Mouse (Mus musculus): ENCODE data around the gene Svop. TPM values are rescaled to one million over a fixed set of nuclear protein-coding genes. Genes with fewer than 3 reads are reported as not detected.

Svop gene
- polyA plus RNA-seq (2017; shearing (Covaris generic)) = 0.20 TPM

GRCm38 (mm10) chr5:114091057-114091807 lies at the start of gene Svop:
Svop (minus strand) TSS chr5:114091570.

GRCm38 (mm10) chr5:114130211-114130605 lies 38.8 kb upstream of the Svop start, which contains the start of gene Ung:
Ung (plus strand) TSS chr5:114130386.

GRCm38 (mm10) chr5:114127374-114128349 lies 36.3 kb upstream of the Svop start, which contains the start of gene Alkbh2:
Alkbh2 (minus strand) TSS chr5:114128218.

GRCm38 (mm10) chr5:114065161-114065560 lies 26.2 kb downstream of the Svop start, which contains the start of gene Usp30:
Usp30 (plus strand) TSS chr5:114065461.

DNA sequence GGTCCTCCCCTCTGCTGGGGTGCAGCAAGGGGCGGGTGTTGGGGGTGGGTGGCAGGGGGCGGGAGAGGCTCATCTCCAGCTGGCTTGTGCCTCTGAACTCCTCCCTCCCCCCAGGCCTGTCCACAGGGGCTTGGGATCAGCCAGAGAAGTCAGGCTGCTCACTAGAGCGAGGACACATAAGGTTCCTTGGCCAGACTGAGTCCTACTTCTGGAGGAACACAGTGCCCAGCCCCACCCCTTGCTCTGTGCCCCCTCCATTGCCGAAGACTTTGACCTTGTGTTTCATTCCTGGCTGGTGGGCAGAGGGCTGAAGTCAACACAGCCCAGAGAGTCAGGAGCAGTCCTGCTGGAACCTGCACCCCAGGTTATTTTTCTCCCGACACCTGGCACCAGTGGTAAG lies 87.8 kb downstream of the Svop start, which contains the start of gene Dao:
Dao (plus strand) TSS at position 162 of the 400 bp plus-strand sequence.

DNA sequence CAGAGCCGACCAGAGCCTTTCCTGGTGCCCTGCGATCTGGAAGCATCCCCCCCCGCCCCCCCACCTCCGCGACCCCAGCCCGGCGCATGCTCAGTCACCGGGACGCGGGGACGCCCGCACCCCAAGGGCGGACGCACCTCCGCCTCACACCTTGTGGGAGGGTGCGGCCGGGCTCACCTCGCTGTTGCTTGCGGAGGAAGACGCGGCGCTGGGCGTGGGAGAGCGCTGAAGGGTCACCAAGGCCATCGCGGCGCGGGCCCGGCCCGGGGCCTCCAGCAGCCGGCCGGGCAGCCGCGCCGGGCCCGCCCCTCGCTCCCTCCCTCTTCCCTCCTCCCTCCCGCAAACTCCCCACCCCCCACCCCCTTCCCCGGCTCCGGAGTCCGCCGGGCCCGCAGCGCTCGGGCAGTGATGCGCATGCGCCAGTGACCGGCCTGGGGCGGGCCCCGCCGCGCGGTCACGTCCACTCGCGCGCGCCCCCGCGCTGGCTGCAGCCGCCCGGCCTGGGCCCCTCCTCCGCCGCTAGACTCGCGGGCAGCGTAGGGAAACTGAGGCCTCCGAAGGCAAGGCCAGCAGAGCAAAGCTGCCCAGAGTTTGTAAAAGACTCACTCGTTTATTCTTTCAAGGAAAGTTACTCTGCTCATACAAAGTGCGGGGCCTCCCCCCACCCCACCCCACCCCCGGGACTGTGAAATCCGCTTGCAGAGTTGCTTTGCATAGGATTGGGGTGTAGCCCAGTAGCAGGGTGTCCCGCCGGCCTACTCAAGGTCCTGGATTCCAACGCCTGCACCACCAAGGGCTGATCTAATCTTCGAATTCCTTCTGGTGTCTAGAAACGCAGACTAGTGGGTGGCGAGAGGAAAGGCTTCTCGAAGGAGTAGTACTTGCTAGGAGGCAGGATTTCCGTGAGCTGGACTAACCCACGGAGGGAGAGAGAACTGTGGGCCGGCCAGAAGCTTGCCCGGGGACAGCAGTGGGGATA lies 97.6 kb downstream of the Svop start, which contains the start of gene Ssh1:
Ssh1 (minus strand) TSS at position 408 of the 979 bp plus-strand sequence.

Other genes with a start within 250 kb of the Svop start
- 95.9 TPM for gene Coro1c, start 182.8 kb downstream of the Svop start, polyA plus RNA-seq (2017; shearing (Covaris generic))
- gene Ssh1, start 97.7 kb downstream of the Svop start, polyA plus RNA-seq (2017; shearing (Covaris generic)) = 19.3 TPM
- gene Dao, start 87.9 kb downstream of the Svop start, polyA plus RNA-seq (2017; shearing (Covaris generic)) = 0.71 TPM
- gene Usp30, start 26.1 kb downstream of the Svop start, polyA plus RNA-seq (2017; shearing (Covaris generic)) = 1.6 TPM
- 20.8 TPM for gene Alkbh2, start 36.6 kb upstream of the Svop start, polyA plus RNA-seq (2017; shearing (Covaris generic))
- gene Ung, start 38.8 kb upstream of the Svop start, polyA plus RNA-seq (2017; shearing (Covaris generic)) = 1.5 TPM
- 0.99 TPM for gene Acacb, start 55.0 kb upstream of the Svop start, polyA plus RNA-seq (2017; shearing (Covaris generic))
- gene Foxn4, start 182.2 kb upstream of the Svop start, polyA plus RNA-seq (2017; shearing (Covaris generic)) = not detected
- 7.1 TPM for gene Myo1h, start 197.6 kb upstream of the Svop start, polyA plus RNA-seq (2017; shearing (Covaris generic))